Mouse (Mus musculus) small intestine, adult 2 months (tissue): ENCODE measurements around the gene Sptbn4. TPM values are rescaled to one million over a fixed set of nuclear protein-coding genes. Genes with fewer than 3 reads are reported as not detected.

Experiments used
- H3K27ac ChIP-seq: fragments of 200-500 bp; 2 replicates; pipeline ENCODE4 v1.5.1; 2012; ENCODE audit warnings: low read depth, low read length, control low read depth, inconsistent platforms; ENCODE audit not compliant: insufficient read depth
- H3K27me3 ChIP-seq: fragments of 200-500 bp; 2 replicates; pipeline ENCODE4 v1.6.1; 2012; ENCODE audit warnings: mild to moderate bottlenecking, moderate library complexity, low read length, inconsistent platforms; ENCODE audit not compliant: control insufficient read depth, insufficient read depth
- H3K36me3 ChIP-seq: fragments of 200-500 bp; 2 replicates; pipeline ENCODE4 v1.6.1; 2012; ENCODE audit warnings: mild to moderate bottlenecking, low read length, control low read depth, inconsistent platforms; ENCODE audit not compliant: control insufficient read depth, insufficient read depth
- H3K4me1 ChIP-seq: fragments of 200-500 bp; 2 replicates; pipeline ENCODE4 v1.6.1; 2012; ENCODE audit warnings: low read length, inconsistent platforms, mixed read lengths; ENCODE audit not compliant: control insufficient read depth, insufficient read depth, insufficient read length
- H3K4me3 ChIP-seq: fragments of 200-500 bp; 2 replicates; pipeline ENCODE4 v1.5.1; 2012; ENCODE audit warnings: low read depth, mild to moderate bottlenecking, control low read depth, inconsistent platforms, low read length, moderate library complexity
- CTCF ChIP-seq: fragments of 200-500 bp; IDR thresholded peaks from 2 replicates; pipeline ENCODE4 v1.5.1; 2012; ENCODE audit warnings: low read depth, mild to moderate bottlenecking, control low read depth, inconsistent platforms, low read length, moderate library complexity, mixed read lengths; ENCODE audit not compliant: insufficient replicate concordance, insufficient read length; ENCODE audit errors: extremely low read depth
- POLR2A ChIP-seq: fragments of 200-500 bp; IDR thresholded peaks from 2 replicates; pipeline ENCODE4 v1.6.1; 2012; ENCODE audit warnings: low read depth, mild to moderate bottlenecking, control low read depth, inconsistent platforms, low read length, moderate library complexity
- WGBS: fragments of 180-500 bp; shearing (Covaris S2); methylation state at CpG from one replicate; pipeline ENCODE4 v1.1.7; 2018; 5-methylcytosine and 5-hydroxymethylcytosine counted together
- polyA plus RNA-seq: library from polyadenylated mRNA; depleted of rRNA; stranded (reverse); fragments of >200 nt; gene quantifications from 2 replicates; pipeline ENCODE4 v1.2.3, GENCODE M21; 2012

The Sptbn4 gene
- polyA plus RNA-seq, 1 experiment = 0.19 TPM

DNA sequence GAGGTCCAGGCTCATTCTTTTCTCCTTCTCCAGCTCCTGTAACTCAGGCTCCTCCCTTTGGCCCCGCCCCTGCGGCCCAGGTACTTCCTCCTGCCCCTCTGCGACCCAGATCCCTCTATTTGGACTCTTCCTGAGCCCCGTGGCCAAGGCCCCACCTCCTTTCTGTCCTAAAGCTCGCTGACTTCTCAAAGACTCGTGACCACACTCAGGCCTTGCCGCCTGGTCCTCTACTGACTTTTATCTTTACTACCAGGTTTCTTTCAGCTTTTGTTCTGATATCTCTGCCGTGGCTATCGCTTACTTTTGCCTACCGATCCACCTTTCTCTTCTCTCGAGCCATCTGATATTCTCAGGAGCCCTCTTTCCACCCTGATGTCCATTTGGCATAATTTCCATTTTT lies 79.5 kb downstream of the Sptbn4 start:
- WGBS = 10% methylated on average over 11 of the region's 11 CpGs
- peak overlapping the region; percentile 43 for H3K4me3 ChIP-seq
- no peak overlapping the region for H3K27ac ChIP-seq
- TF ChIP-seq CTCF (no peak), POLR2A (no peak)
- peaks cover 78% of the 10 kb centered on the region for H3K27me3 ChIP-seq
- H3K36me3 ChIP-seq = no peaks in the 10 kb centered on the region
- peaks cover 8% of the 10 kb centered on the region for H3K4me1 ChIP-seq

DNA sequence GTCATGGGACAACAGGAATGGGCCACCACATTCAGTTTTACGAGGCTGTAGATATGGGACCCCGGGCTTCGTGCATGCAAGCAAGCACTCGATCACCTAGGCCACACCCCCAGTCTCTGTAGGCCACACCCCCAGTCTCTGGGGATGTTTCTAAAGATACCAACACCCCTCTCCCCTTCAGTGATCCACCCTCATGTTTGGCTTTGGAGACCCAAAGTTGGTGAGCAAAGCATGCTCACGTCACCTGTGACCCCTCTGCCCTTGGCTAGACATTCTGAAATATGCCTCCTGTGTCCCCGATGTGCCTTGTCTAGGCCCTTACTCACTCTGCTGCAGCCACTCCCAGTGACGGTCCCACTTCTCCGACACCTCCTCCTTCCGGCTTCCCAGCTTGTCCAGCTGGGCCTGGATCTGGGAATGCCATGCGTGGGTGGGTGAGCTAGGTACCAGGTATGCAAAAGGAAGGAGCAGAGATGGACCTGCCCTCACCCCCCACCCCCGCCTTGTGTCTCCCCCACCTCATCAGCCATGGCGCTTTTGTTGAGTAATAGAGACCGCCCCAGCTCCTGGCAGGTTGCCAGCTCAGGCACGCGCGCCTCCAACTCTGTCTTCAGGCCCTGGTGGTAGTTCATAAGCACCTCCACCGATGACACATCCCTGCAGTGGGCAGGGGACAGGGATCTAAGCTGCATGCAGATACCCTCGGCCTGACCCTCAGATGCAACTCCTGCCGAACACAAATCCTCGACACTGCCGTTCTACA lies 81.2 kb downstream of the Sptbn4 start:
- WGBS = 31% methylated on average over 21 of the region's 21 CpGs
- Histone ChIP-seq H3K27me3 (peaks cover 67% of the 10 kb centered on the region), H3K27ac (no peak overlapping the region), H3K4me3 (no peak overlapping the region), H3K4me1 (peaks cover 5% of the 10 kb centered on the region), H3K36me3 (no peaks in the 10 kb centered on the region)
- TF ChIP-seq POLR2A (no peak), CTCF (no peak)

DNA sequence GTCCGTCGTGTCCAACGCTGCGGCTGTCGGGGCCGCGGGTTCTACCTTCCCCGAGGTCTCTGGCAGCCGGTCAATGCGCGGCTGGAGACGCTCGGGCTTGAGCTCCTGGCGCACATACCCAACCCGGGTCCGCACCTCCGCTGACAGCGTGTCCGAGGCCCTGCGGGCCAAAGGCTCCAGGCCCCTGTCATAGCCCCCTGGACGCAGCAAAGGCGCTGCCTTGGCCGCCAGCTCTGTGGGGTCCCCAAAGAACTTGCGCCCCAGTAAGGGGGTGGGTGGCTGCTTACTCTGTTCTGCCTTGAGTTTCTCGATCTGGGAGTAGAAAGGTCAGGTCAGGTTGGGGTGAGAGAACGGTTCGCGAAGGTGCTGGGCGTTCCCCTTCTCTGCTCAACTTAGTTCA lies 83.1 kb downstream of the Sptbn4 start:
- WGBS = 8% methylated on average over 29 of the region's 29 CpGs
- no peak overlapping the region for H3K4me3 ChIP-seq
- H3K27me3 ChIP-seq = peaks cover 54% of the 10 kb centered on the region
- peaks cover 5% of the 10 kb centered on the region for H3K4me1 ChIP-seq
- no peak for TF ChIP-seq POLR2A
- TF ChIP-seq CTCF = no peak
- H3K27ac ChIP-seq = no peak overlapping the region
- no peaks in the 10 kb centered on the region for H3K36me3 ChIP-seq

DNA sequence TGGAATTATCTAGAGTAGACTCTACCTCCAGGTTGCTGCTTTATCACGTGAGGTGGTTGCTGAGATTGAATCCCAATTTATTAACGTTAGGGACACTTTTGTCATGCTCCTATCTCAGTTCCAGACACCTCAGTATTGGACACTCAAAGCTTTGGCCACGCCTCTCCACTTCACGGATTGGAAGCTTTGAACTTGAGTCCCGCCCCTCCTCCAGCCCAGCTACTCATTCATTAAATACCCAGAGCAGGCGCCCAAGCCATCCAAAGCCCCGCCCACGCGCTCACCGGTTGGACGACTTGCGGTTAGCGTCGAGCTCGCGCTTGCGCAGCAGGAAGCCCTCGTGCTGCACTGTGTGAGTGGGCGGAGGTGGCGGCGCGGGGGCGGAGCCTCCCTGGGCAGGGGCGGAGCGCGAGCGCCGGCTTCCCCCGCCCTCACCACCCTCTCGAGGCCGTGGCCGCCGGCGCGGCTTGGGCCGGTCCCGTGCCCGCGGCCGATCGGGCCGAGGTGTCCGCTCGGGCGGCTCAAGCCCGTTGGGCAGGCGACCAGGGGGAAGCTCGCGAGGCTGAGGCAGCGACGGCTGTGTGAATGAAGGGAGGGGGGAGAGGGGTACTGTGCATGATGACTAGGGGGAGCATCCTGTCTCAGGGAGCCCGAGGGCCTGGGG lies 86.1 kb downstream of the Sptbn4 start:
- no peak for TF ChIP-seq CTCF
- no peak for TF ChIP-seq POLR2A
- Histone ChIP-seq H3K4me1 (peaks cover under 1% of the 10 kb centered on the region; the same call in 1 of the 2 replicates), H3K4me3 (peak overlapping the region; percentile 58), H3K27ac (no peak overlapping the region), H3K27me3 (peaks cover 32% of the 10 kb centered on the region), H3K36me3 (no peaks in the 10 kb centered on the region)
- under 1% methylated on average over 52 of the region's 52 CpGs for WGBS

DNA sequence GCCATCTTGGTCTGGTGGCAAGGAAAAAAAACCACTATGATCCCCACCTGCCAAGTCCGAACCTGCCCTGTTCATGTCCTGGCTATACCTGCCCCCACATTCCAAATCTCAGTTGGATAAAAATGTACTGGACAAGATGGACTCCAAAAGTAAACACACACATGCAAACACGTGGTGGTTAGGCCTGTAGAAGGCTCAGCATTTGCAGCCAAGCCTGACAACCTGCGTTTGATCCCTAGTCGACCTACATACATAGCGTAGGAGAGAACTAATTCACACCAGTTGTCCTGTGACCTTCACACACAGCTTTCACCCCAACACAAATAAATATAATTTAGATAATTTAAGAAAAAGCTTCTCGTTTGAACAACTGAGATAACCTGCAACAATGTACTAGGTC lies 86.7 kb downstream of the Sptbn4 start:
- TF ChIP-seq CTCF = no peak
- TF ChIP-seq POLR2A = no peak
- 48% methylated on average over 6 of the region's 6 CpGs for WGBS
- peaks cover 25% of the 10 kb centered on the region for H3K27me3 ChIP-seq
- H3K4me3 ChIP-seq = no peak overlapping the region
- no peak overlapping the region for H3K27ac ChIP-seq
- H3K4me1 ChIP-seq = peaks cover 3% of the 10 kb centered on the region; the same call in 1 of the 2 replicates
- H3K36me3 ChIP-seq = no peaks in the 10 kb centered on the region

DNA sequence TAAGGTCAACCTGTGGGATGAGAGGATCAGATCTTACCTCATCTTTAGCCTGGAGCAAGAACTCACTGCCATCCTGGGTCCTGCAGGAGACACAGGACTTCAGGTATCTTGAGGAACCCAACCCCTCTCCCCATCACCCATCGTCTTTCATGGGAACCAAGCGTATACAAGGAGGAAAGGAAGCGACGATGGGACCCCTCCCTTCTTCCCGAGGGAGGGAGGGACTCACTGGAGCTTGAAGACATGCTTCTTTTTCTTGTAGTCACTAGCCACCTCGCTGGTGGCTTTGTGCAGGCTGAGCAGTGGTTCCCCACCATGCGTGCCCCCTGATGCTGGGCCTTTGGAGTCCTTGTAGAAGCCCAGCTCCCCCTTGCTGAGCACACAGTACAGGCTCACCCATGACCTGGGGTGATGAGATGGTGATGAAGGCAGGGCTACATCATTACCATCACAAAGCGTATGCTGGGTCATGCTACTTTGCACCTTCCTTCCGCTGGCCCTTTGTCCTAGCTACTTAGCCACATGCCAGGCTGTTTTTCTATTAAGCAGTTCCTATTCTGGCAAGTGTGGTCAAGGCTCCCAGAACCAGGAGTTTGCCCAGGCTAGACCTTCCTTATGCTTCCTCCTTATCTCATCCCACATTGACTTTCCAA lies 87.7 kb downstream of the Sptbn4 start:
- TF ChIP-seq POLR2A = no peak
- TF ChIP-seq CTCF = no peak
- Histone ChIP-seq H3K27ac (no peak overlapping the region), H3K27me3 (peaks cover 16% of the 10 kb centered on the region), H3K4me1 (peaks cover 3% of the 10 kb centered on the region; the same call in 1 of the 2 replicates), H3K4me3 (no peak overlapping the region), H3K36me3 (no peaks in the 10 kb centered on the region)
- 84% methylated on average over 9 of the region's 9 CpGs for WGBS

DNA sequence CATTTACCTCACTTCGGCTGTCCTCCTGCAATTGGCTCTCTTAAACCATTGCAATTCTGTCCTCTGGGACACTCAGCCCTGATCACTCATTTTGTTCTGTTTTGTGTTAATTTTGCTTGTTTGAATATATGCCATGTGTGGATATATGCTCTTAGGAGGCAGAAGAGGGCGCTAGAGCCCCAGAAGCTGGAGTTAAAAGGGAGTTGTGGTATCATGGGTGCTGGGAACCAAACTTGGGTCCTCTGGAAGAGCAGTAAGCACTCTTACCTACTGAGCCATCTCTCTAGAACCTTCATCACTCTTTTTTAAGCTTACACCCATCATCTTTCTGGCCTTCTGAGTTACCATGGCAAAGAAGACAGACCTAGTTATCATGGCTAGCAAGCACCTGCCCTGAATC lies 88.3 kb downstream of the Sptbn4 start:
- H3K27me3 ChIP-seq = peaks cover 10% of the 10 kb centered on the region
- TF ChIP-seq POLR2A = no peak
- 84% methylated on average over 2 of the region's 2 CpGs for WGBS
- peaks cover 3% of the 10 kb centered on the region; the same call in 1 of the 2 replicates for H3K4me1 ChIP-seq
- no peaks in the 10 kb centered on the region for H3K36me3 ChIP-seq
- no peak overlapping the region for H3K4me3 ChIP-seq
- no peak overlapping the region for H3K27ac ChIP-seq
